8 mouse cellular contexts compared by ENCODE assay signal in genomic region chr2:173080785-173081241, GRCm38 (mm10). TPM values are rescaled to one million over a fixed set of nuclear protein-coding genes. Genes with fewer than 3 reads are reported as not detected.
DNase-seq lines count a peak whose midpoint lies in the region; ATAC-seq lines count a peak whose summit lies in the region.

No protein-coding gene starts in this region.

- H3K4me1 ChIP-seq in intestine, embryonic 15.5 days (replicated peaks), result no peaks in the 10 kb centered on the region

- no peaks in the 10 kb centered on the region for H3K36me3 ChIP-seq in intestine, embryonic 15.5 days

- intact Hi-C loops in gastrocnemius, postnatal 36 days (cut with DNase I), result loop anchor here (1.0 to 5.0 kb wide), 2 partner anchors 39 to 57 kb away; no protein-coding TSS in a partner anchor
- intact Hi-C loops in left cerebral cortex, postnatal 14 days (cut with DNase I), result loop anchor here (2.0 to 5.0 kb wide), 4 partner anchors 64 to 604 kb away; no protein-coding TSS in a partner anchor

- no peak overlapping the region for H3K9ac ChIP-seq in intestine, embryonic 15.5 days

- no peaks in the 10 kb centered on the region; the same call in 1 of the 2 replicates for H3K27me3 ChIP-seq in intestine, embryonic 15.5 days (replicated peaks)

- H3K4me2 ChIP-seq in intestine, embryonic 15.5 days (replicated peaks), result no peak overlapping the region

- H3K9me3 ChIP-seq in intestine, embryonic 15.5 days, result no peaks in the 10 kb centered on the region

- peak; percentile 80 to 93 for DNase-seq in adrenal gland, adult (ENCODE audit: inconsistent age in 2 of 2, low spot score in 1 of 2)
- DNase-seq in embryo, embryonic 10 days (ENCODE audit: low spot score), result peak; percentile 92
- DNase-seq in gastrocnemius, postnatal 36 days, result peak; percentile 64 to 70
- peak; percentile 75 to 77 for DNase-seq in left cerebral cortex, postnatal 14 days (ENCODE audit: low spot score in 2 of 2)
- DNase-seq in right cerebral cortex, postnatal 14 days, result peak; percentile 77
- peak; percentile 67 for DNase-seq in urinary bladder, postnatal 25 days (ENCODE audit: low spot score)

- H3K27ac ChIP-seq in intestine, embryonic 15.5 days, result no peak overlapping the region

- 36% methylated on average over 10 of the region's 10 CpGs for WGBS in intestine, embryonic 15.5 days

- ATAC-seq in intestine, embryonic 15.5 days, result peak; percentile 64
- peak; percentile 81 for ATAC-seq in megakaryocyte-erythroid progenitor cell, adult 5-6 weeks (replicated peaks; ENCODE audit: low FRiP score, low TSS enrichment, poor library complexity, severe bottlenecking)

- no peak overlapping the region for H3K4me3 ChIP-seq in intestine, embryonic 15.5 days (replicated peaks)

RNA-seq across cellular contexts. Expression of gene Ctcfl, which starts 38.5 kb away (rescaled TPM):
- total RNA-seq in gastrocnemius, postnatal 36 days (2021), result under 1 TPM in 1 of 2 experiments, not detected in 1; 0.15 TPM
- polyA plus RNA-seq in intestine, embryonic 15.5 days (2015; fragmentation: Nextera tagmentation; extraction: Ambion mirVana), result 0.23 and 0.36 TPM in 2 replicates
- not detected for total RNA-seq in left cerebral cortex, postnatal 14 days (2021)
- not detected in 2 replicates for total RNA-seq in megakaryocyte-erythroid progenitor cell, adult 5-6 weeks (2014; fragmentation: Nextera tagmentation)
- total RNA-seq in megakaryocyte-erythroid progenitor cell, adult 5-6 weeks (2017), result not detected in 2 replicates
